Comparison of ENCODE assay signal across 26 mouse cellular contexts in genomic region chr1:77815451-77815850, GRCm38 (mm10).
"Had no signal": no experiment of that assay in that cellular context is flagged by ENCODE, and none has a peak within 500 bp of the region (broad histone marks: within the 10 kb centered on the region; RNA-seq: fewer than 3 reads in every experiment).

No protein-coding gene starts in this region.

- H3K9ac ChIP-seq: hindbrain, embryonic 12.5 days; hindbrain, embryonic 14.5 days; intestine, embryonic 15.5 days; limb, embryonic 12.5 days; liver, embryonic 13.5 days had no signal

- H3K9me3 ChIP-seq: hindbrain, embryonic 10.5 days; hindbrain, embryonic 12.5 days; intestine, embryonic 15.5 days; limb, embryonic 10.5 days; limb, embryonic 12.5 days; liver, embryonic 13.5 days had no signal

- H3K4me1 ChIP-seq: hindbrain, embryonic 12.5 days; intestine, embryonic 15.5 days; limb, embryonic 10.5 days; limb, embryonic 12.5 days; liver, embryonic 13.5 days had no signal

- H3K27me3 ChIP-seq: hindbrain, embryonic 12.5 days; intestine, embryonic 15.5 days; limb, embryonic 12.5 days; liver, embryonic 13.5 days had no signal

- H3K4me2 ChIP-seq: heart, embryonic 11.5 days; hindbrain, embryonic 12.5 days; hindbrain, embryonic 14.5 days; intestine, embryonic 15.5 days; limb, embryonic 12.5 days; liver, embryonic 11.5 days; liver, embryonic 13.5 days had no signal

- ATAC-seq: hindbrain, embryonic 16.5 days; inflammation-experienced regulatory T-cells, adult 6 months; intestine, embryonic 15.5 days; intestine, postnatal 0 days had no signal

- H3K27ac ChIP-seq: heart, adult 2 months; hindbrain, embryonic 10.5 days; hindbrain, embryonic 12.5 days; hindbrain, embryonic 14.5 days; intestine, embryonic 15.5 days; layer of hippocampus, adult 2 months; left cerebral cortex, adult 2 months; limb, embryonic 10.5 days; limb, embryonic 12.5 days; liver, embryonic 13.5 days had no signal

- DNase-seq: gastrocnemius, postnatal 14 days; gastrocnemius, postnatal 36 days; heart, adult 11 months; heart, adult 2 months; heart, postnatal 10 days; heart, postnatal 4 days; kidney, adult 18-20 months; kidney, adult 8-10 months; kidney, postnatal 10 days; kidney, postnatal 25 days; kidney, postnatal 4 days; liver; liver, embryonic 13.5 days had no signal

- H3K36me3 ChIP-seq: hindbrain, embryonic 10.5 days; hindbrain, embryonic 12.5 days; intestine, embryonic 15.5 days; limb, embryonic 10.5 days; limb, embryonic 12.5 days; liver, embryonic 13.5 days had no signal

- H3K4me3 ChIP-seq: heart, adult 2 months; hindbrain, embryonic 10.5 days; hindbrain, embryonic 12.5 days; intestine, embryonic 15.5 days; layer of hippocampus, adult 2 months; left cerebral cortex, adult 2 months; limb, embryonic 10.5 days; limb, embryonic 12.5 days; liver, embryonic 13.5 days had no signal
